Mouse (Mus musculus) lung, adult 2 months (tissue): ENCODE measurements around the gene Ghsr. TPM values are rescaled to one million over a fixed set of nuclear protein-coding genes. Genes with fewer than 3 reads are reported as not detected.
"Not testable (repeated sequence)": the region's sequence is repeated elsewhere in the genome, so short reads cannot be mapped to it uniquely, and the experiment has no call there.

Experiments used
- DNase-seq: peaks from one replicate; pipeline ENCODE4 v3.0.0; 2022
- H3K4me1 ChIP-seq: fragments of 200-500 bp; 2 replicates; pipeline ENCODE4 v1.6.1; 2011; ENCODE audit warnings: low read length; ENCODE audit not compliant: control insufficient read depth, insufficient read depth
- H3K4me3 ChIP-seq: fragments of 200-500 bp; replicated peaks from 2 replicates; pipeline ENCODE3; 2011; ENCODE audit warnings: low read depth, mild to moderate bottlenecking, control low read depth, low read length; ENCODE audit errors: extremely low read depth
- CTCF ChIP-seq: fragments of 200-500 bp; IDR thresholded peaks from 2 replicates; pipeline ENCODE4 v1.5.1; 2011; ENCODE audit warnings: mild to moderate bottlenecking, low read length, control low read depth; ENCODE audit not compliant: insufficient read depth
- POLR2A ChIP-seq: fragments of 200-500 bp; IDR thresholded peaks from 2 replicates; pipeline ENCODE4 v1.6.1; 2011; ENCODE audit warnings: low read depth, mild to moderate bottlenecking, control low read depth, low read length, borderline replicate concordance; ENCODE audit errors: extremely low read depth
- WGBS: fragments of 180-500 bp; shearing (Covaris S2); methylation state at CpG from one replicate; pipeline ENCODE4 v1.1.7; 2018; 5-methylcytosine and 5-hydroxymethylcytosine counted together
- polyA plus RNA-seq: library from polyadenylated mRNA; depleted of rRNA; stranded (reverse); fragments of >200 nt; gene quantifications from 2 replicates; pipeline ENCODE4 v1.2.3, GENCODE M21; 2012

The Ghsr gene
- polyA plus RNA-seq, 1 experiment: not detected

DNA sequence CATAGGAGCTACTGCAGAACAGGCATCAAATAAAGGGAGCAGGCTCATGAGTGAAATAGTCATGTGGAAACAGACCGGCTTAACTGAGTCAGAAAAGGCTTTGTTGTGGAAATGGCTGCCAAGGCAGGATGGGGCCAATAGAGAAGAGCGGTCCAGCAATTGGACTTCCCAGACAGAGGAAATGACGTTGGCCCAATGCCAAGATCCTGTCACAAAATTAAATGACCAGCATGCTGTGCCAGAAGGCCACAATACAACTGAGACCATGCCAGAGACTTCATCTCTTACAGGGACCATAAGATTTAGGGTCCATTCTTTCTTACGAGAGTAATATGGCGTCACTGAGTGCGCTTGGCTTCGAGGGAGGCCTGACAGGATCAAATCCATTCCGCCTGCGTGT lies 20.0 kb upstream of the Ghsr start:
- DNase-seq: peak; percentile 48
- no peak for TF ChIP-seq POLR2A
- TF ChIP-seq CTCF: no peak
- no peak overlapping the region for H3K4me3 ChIP-seq
- WGBS: 40% methylated on average over 9 of the region's 9 CpGs
- H3K4me1 ChIP-seq: no peaks in the 10 kb centered on the region

DNA sequence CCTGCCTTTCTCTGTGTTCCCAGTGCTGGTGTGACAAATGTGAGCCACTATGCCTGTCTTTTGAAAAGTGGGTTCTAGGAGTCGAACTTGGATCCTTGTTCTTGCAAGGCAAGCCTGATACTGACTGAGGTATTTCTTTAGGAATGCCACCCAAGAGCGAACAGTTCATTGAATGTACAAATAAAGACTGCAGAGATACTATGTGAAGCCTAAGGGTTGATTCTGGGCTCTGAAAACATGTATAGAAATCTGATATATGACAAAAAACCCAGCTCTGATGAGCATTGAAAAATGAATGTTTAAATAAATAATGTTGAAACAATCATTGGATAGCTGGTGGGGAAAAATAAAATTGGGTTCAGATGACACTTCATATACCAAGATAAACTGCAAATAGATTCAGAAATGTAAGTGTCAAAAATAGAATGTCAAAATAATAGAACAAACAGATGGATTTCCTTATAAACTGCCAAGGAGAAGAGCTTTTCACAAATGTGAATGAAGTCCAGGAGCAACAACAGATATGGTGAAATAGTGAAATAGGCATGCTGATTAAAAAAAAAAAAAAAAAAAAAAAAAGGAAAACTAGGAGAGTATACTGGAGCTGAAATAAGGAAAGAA lies 11.9 kb upstream of the Ghsr start:
- WGBS: 73% methylated on average over 2 of the region's 2 CpGs
- no peak for TF ChIP-seq CTCF
- Histone ChIP-seq H3K4me3 (no peak overlapping the region), H3K4me1 (no peaks in the 10 kb centered on the region)
- no peak for DNase-seq

DNA sequence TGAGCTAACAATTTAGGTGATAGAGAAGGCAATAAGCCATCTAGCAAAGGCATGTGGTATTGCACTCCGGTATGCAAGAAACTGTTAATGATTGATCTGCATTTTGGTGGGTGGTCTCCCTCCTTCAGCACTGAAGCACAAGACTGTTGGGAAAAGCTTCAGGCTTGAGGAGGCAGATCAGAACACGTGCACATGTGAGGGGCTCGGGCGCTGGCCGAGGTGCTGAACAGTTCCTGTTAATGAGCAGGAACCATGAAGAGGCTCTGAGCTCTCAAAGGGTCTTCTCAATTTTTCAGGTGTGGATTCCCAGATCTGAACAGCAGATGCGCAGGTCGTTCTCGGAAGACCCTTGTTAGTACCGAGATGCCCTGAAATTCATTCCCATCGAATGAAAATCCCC lies 1.0 kb upstream of the Ghsr start:
- WGBS: 5% methylated on average over 10 of the region's 10 CpGs
- TF ChIP-seq POLR2A (no peak), CTCF (no peak)
- H3K4me3 ChIP-seq: no peak overlapping the region
- peaks cover 6% of the 10 kb centered on the region for H3K4me1 ChIP-seq
- DNase-seq: no peak

DNA sequence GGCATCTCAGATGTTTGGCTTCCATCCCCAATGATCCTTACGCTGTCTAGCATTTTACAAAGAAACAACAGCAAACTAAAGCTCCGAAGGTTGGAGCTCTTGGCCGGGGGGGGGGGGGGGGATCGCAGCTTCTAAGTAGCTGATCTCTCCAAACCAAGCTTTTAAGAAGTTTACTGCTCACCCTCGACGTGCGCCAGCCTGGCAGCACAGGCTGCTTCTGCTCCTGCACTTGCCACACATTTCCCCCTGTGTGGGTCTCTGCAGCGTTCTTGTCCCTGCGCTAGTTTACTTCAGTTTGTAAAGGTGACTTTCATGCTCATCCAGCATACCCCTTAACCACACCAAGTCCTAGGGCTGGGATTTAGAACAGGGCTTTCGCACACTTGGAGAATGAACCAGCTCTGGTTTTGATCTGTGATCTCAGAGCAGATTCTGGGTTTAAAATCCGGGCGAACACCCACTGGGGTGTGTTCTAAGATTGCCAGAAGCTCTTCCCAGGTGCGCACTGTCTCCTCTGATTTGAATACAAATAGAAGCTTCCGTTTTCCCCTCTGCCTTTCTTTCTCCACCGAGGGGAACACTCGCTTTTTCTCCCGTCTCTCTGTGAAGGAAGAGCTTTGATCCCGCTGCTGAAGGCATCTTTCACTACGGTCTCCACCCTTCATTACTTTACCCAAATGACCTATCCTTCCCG lies 422 bp upstream of the Ghsr start:
- peaks cover 6% of the 10 kb centered on the region for H3K4me1 ChIP-seq
- no peak for TF ChIP-seq CTCF
- TF ChIP-seq POLR2A: no peak
- DNase-seq: no peak
- WGBS: 5% methylated on average over 20 of the region's 20 CpGs
- H3K4me3 ChIP-seq: no peak overlapping the region

DNA sequence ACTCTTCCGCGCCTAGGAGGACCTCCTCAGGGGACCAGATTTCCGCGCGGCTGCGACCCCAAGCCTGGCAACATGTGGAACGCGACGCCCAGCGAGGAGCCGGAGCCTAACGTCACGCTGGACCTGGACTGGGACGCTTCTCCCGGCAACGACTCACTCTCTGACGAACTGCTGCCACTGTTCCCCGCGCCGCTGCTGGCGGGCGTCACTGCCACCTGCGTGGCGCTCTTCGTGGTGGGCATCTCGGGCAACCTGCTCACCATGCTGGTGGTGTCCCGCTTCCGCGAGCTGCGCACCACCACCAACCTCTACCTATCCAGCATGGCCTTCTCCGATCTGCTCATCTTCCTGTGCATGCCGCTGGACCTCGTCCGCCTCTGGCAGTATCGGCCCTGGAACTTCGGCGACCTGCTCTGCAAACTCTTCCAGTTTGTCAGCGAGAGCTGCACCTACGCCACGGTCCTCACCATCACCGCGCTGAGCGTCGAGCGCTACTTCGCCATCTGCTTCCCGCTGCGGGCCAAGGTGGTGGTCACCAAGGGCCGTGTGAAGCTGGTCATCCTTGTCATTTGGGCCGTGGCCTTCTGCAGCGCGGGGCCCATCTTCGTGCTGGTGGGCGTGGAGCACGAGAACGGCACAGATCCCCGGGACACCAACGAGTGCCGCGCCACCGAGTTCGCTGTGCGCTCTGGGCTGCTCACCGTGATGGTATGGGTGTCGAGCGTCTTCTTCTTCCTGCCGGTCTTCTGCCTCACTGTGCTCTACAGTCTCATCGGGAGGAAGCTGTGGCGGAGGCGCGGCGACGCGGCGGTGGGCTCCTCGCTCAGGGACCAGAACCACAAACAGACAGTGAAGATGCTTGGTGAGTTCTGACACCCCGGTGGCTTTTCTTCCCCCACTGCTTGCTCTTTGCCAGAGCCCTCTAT lies 837 bp downstream of the Ghsr start:
- Histone ChIP-seq H3K4me3 (no peak overlapping the region), H3K4me1 (peaks cover 6% of the 10 kb centered on the region)
- no peak for DNase-seq
- 2% methylated on average over 77 of the region's 77 CpGs for WGBS
- no peak for TF ChIP-seq CTCF
- TF ChIP-seq POLR2A: no peak

DNA sequence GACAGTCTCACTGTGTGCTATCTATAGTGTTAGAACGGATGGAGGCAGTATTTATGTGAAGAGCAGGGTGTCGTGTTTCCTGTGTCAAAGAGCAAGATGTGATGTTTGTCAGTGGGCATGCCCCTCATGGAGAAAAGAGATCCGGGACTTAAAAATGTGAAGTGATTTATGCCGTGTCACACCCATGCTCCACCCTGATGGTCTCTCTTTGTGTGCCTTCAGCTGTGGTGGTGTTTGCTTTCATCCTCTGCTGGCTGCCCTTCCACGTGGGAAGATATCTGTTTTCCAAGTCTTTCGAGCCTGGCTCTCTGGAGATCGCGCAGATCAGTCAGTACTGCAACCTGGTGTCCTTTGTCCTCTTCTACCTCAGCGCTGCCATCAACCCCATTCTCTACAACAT lies 3.2 kb downstream of the Ghsr start:
- no peak for DNase-seq
- Histone ChIP-seq H3K4me3 (no peak overlapping the region), H3K4me1 (peaks cover 6% of the 10 kb centered on the region)
- 38% methylated on average over 9 of the region's 9 CpGs for WGBS
- TF ChIP-seq CTCF (no peak), POLR2A (no peak)

DNA sequence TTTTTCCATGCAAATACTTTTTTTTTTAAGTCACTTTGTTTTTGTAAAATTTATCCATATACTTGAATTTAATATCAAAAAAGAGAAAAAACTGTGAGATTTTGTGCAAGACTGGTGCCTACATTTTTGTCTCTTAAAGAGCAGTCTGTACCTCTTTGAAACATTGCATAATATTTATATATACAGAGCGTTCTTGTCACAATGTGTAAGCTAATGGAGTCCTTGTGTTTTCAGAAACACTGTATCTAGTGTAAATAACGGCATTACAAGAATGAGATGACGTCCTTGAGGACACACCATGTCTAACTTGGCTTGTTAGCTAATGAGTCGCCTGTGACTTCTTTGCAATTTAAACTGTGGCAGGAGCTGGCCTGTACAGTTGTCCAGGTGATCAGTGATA lies 6.8 kb downstream of the Ghsr start:
- Histone ChIP-seq H3K4me1 (no peaks in the 10 kb centered on the region), H3K4me3 (no peak overlapping the region)
- WGBS: 47% methylated on average over 4 of the region's 4 CpGs
- DNase-seq: no peak
- TF ChIP-seq CTCF (no peak), POLR2A (no peak)

DNA sequence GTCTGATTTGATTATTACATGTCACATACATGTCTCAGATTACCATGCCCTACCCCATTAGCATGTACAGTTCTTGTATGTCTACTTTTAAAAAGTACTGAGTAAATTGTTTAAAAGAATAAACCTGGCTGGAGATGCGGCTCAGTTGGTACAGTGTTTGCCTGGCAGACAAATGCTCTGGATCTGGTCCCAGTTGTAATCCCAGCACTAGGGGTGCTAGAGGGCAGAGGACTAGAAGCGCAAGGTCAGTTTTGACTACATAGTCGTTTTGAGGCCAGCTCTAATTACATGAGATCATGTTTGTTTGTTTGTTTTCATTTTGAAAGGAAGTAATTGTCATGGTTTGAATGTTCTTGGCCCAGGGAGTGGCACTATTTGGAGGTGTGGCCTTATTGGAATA lies 13.7 kb downstream of the Ghsr start:
- Histone ChIP-seq H3K4me1 (no peaks in the 10 kb centered on the region), H3K4me3 (no peak overlapping the region)
- no peak for DNase-seq
- TF ChIP-seq POLR2A (no peak), CTCF (no peak)
- WGBS: 41% methylated on average over 3 of the region's 3 CpGs

DNA sequence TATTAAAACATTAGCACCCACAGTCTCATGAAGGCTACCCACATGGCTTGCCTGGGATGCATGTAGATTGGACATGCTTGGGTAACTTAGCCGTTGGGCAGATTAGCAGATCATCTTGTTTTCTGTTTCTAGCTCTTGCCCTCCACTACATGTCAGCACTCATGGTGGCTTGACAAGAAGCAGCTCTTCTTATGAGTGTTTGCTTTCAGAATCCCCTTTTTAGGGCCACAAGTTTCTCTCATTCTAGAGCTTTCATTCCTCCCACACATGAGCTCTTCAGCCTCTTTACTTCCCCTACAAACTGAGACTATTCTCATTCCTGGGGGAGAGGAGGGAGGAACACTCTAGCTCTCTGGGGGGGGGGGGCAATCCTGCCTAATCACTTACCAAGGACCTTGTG lies 18.8 kb downstream of the Ghsr start:
- no peak for TF ChIP-seq POLR2A
- TF ChIP-seq CTCF: no peak
- no peak overlapping the region for H3K4me3 ChIP-seq
- DNase-seq: no peak
- no peaks in the 10 kb centered on the region for H3K4me1 ChIP-seq
- WGBS: 77% methylated on average over 1 of the region's 1 CpGs

DNA sequence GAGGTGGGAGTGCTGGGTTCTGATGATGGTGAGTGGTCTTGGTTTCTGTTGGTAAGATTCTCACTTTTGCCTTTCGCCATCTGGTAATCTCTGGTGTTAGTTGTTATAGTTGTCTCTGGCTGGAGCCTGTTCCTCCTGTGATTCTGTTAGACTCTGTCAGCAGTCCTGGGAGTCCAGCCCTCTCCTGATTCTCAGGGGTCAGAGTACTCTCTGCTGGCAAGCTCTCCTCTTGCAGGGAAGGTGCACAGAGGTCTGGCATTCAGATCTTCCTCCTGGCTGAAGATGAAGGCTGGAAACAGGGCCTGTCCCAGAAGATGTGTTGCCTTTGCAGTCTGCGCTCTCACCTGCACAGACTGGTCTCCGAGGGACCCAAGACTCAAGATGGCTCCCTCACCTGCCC lies 29.8 kb downstream of the Ghsr start:
- not testable (repeated sequence) for H3K4me1 ChIP-seq, DNase-seq, H3K4me3 ChIP-seq
- 98% methylated on average over 3 of the region's 3 CpGs for WGBS
